Mouse (Mus musculus) thymus, postnatal 0 days (tissue): ENCODE data around the gene Sgk2. TPM values are rescaled to one million over a fixed set of nuclear protein-coding genes. Genes with fewer than 3 reads are reported as not detected.

Experiments
- DNase-seq: peaks from one replicate; pipeline ENCODE4 v3.0.0-alpha.2; 2015; ENCODE audit warnings: low spot score
- polyA plus RNA-seq: library from polyadenylated mRNA; unstranded; fragments of >200 nt; fragmentation: Nextera tagmentation; extraction: Ambion mirVana; gene quantifications from 2 replicates; pipeline ENCODE4 v1.2.1, GENCODE M21; 2015

Sgk2 gene
- polyA plus RNA-seq, 1 experiment from 2014 or later = 0.22 TPM

GRCm38 (mm10) chr2:162991394-162992083, 4.4 kb downstream of the Sgk2 start:
- no peak for DNase-seq

- DNase-seq = no peak
These were observed 4.9 kb downstream of the Sgk2 start for GRCm38 (mm10) chr2:162992084-162992437.

GRCm38 (mm10) chr2:162993881-162994616, 6.9 kb downstream of the Sgk2 start:
- DNase-seq = no peak

GRCm38 (mm10) chr2:162998528-162999230, 11.5 kb downstream of the Sgk2 start:
- DNase-seq = peak; percentile 61

- peak; percentile 48 for DNase-seq
These were observed 12.6 kb downstream of the Sgk2 start for GRCm38 (mm10) chr2:162999744-163000143.

GRCm38 (mm10) chr2:163001071-163001470, 13.9 kb downstream of the Sgk2 start:
- DNase-seq = no peak

GRCm38 (mm10) chr2:163007299-163007698, 20.2 kb downstream of the Sgk2 start:
- no peak for DNase-seq

GRCm38 (mm10) chr2:163016916-163017743, 30.0 kb downstream of the Sgk2 start, which contains the start of gene Ift52:
Gene Ift52 (plus strand): TSS chr2:163017354.
- DNase-seq = peak; percentile 89

GRCm38 (mm10) chr2:163031289-163031688, 44.2 kb downstream of the Sgk2 start:
- no peak for DNase-seq

- DNase-seq = no peak
These were observed 44.6 kb downstream of the Sgk2 start for GRCm38 (mm10) chr2:163031757-163032156.

GRCm38 (mm10) chr2:163032622-163033021, 45.5 kb downstream of the Sgk2 start:
- no peak for DNase-seq

- no peak for DNase-seq
These were observed 52.8 kb downstream of the Sgk2 start for GRCm38 (mm10) chr2:163039940-163040339.

GRCm38 (mm10) chr2:163048125-163048524, 61.0 kb downstream of the Sgk2 start:
- peak; percentile 68 for DNase-seq

GRCm38 (mm10) chr2:163049116-163049515, 62.0 kb downstream of the Sgk2 start:
- no peak for DNase-seq

- no peak for DNase-seq
These were observed 64.6 kb downstream of the Sgk2 start for GRCm38 (mm10) chr2:163051691-163052090.

GRCm38 (mm10) chr2:163052101-163052500, 65.0 kb downstream of the Sgk2 start:
- DNase-seq = no peak

GRCm38 (mm10) chr2:163052826-163053225, 65.7 kb downstream of the Sgk2 start:
- no peak for DNase-seq

- DNase-seq = peak; percentile 95
These were observed 67.3 kb downstream of the Sgk2 start, which contains the start of gene Mybl2 for GRCm38 (mm10) chr2:163054335-163054840. Gene Mybl2 (plus strand): TSS chr2:163054687.

- peak; percentile 24 for DNase-seq
These were observed 67.9 kb downstream of the Sgk2 start for GRCm38 (mm10) chr2:163054891-163055494.

- DNase-seq = no peak
These were observed 68.6 kb downstream of the Sgk2 start for GRCm38 (mm10) chr2:163055715-163056114.
